Mouse (Mus musculus): ENCODE data around the gene Npcd.

GRCm38 (mm10) chr15:79796256-79796655 lies 37.8 kb downstream of the Npcd start:
- TF ChIP-seq CTCF (conservative IDR thresholded peaks at IDR 0.05; ENCODE audit: insufficient read depth, insufficient read length, low read depth, low read length) (no peak), POLR2A (IDR thresholded peaks at IDR 0.05; ENCODE audit: low read depth, low read length) (no peak)
